Mouse (Mus musculus) erythroblast, adult 5-6 weeks (primary cell): Measurements from ENCODE around the gene Lexm. TPM values are rescaled to one million over a fixed set of nuclear protein-coding genes. Genes with fewer than 3 reads are reported as not detected.

Experiments used
- ATAC-seq: replicated peaks from 2 replicates; pipeline ENCODE4 v1.8.0; 2016; ENCODE audit warnings: moderate number of reproducible peaks, mild to moderate bottlenecking, moderate TSS enrichment, inconsistent platforms; ENCODE audit not compliant: poor library complexity, low FRiP score, severe bottlenecking
- total RNA-seq, 2 experiments: library from RNA; stranded (forward) in 1 of 2; stranded (reverse) in 1 of 2; fragments of 150-400 nt in 1 of 2; fragments of 200-764, 138-1000 nt in 1 of 2; gene quantifications; 2 replicates each; pipeline versions ENCODE4 v1.2.3 to v1.2.4; 2015 to 2017; ENCODE audit warnings: low replicate concordance in 2 of 2

Gene Lexm
- total RNA-seq, 2 experiments from 2014 or later = not detected

DNA sequence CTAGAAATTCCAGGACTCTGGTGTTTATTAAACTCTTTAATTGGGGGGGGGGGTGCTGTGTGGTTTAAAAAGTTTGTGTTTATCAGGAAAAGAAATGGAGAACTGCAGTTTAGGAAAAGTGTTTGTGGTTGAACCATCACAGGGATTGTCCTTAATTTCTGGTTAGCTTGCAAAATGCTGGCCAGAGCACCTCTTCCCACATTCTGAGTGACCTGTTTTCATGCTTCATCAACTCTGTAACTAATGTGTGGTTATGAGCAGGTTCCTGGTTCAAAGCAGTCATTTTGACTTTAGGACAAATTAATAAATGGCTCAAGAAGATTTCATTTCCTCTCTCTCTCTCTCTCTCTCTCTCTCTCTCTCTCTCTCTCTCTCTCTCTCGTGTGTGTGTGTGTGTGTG lies 59.1 kb downstream of the Lexm start:
- ATAC-seq = no peak

DNA sequence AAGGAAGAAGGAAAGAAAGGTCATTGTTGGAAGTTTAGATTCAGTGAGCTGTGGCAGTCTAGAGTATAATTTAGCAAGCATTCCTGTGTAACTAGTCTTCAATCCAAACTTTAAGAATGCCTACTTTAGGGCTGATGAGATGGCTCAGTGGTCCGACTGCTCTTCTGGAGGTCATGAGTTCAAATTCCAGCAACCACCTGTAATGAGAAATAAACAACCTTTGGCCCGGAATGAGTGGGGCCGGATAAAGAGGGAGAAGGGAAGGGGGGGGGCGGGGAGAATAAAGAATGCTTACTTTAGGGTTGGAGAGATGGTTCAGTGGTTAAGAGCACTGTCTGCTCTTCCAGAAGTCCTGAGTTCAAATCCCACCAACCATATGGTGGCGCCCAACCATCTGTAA lies 59.8 kb downstream of the Lexm start:
- no peak for ATAC-seq

DNA sequence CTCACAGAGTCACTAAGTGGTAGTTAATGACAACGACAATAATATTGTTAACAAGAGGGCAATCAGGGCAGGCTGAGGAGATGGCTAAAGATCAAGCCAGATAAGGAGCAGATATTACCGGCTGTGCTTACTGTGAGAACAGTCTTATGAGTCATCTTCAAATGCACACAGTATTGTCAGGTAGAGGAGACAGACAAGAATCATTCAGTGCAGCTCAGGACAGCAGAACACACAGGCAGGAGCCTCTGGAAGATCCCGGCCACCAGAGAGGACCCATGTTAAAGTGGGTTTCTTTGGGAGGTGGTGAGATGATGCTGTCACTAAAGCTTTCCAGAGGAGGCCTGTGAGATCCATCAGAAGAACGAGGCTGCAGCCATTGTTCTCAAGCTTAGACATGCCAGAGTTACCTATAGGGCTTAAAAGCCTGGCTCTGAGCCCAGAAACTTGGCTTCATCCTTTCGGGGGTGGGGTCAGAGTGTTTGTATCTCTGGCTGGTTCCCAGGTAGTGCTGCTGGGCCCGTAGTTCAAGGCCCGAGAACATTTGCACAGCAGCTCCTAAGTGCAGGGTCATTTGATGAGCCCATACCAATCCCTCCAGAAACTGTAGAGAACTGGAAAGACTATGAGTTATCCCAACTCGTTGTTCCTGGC lies 66.4 kb downstream of the Lexm start:
- no peak for ATAC-seq

DNA sequence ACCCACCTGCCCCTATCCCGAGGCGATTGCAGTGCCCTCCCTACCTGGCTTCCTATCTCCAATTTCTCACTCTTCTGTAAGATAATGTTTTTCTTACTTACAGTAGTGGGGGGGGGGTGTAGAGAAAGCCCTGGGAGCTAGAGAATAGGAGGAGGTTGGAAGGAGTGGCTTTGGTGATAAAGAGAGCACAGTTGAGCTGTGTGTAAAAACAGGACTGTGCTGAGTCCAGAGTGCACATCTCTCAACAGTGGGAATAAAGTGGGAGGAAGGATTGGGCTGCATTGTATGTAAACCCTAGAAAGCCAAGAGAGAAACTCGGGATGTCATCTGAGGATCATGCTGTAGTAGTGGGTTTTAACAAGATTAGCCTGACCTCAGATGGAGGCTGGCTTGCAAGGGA lies 68.9 kb downstream of the Lexm start:
- ATAC-seq = no peak

DNA sequence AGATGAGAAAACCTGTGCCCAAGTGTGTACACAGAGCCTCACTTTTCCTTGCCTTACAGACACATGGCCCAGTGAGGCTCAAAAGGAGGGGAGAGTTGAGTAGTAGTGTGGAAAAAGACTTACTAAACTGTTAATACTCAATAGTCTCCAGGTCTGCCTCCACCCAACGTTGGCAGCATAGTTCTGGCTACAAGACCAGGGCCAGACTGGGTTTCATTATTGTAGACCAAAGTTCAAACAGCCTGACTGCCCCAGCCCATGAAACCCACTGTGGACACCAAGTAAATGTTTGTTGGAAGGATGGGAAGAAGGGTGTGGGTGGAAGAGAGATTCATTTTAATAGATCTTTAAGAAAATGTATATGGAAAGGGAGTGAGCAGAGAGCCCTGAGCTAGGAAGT lies 70.1 kb downstream of the Lexm start:
- ATAC-seq = no peak

DNA sequence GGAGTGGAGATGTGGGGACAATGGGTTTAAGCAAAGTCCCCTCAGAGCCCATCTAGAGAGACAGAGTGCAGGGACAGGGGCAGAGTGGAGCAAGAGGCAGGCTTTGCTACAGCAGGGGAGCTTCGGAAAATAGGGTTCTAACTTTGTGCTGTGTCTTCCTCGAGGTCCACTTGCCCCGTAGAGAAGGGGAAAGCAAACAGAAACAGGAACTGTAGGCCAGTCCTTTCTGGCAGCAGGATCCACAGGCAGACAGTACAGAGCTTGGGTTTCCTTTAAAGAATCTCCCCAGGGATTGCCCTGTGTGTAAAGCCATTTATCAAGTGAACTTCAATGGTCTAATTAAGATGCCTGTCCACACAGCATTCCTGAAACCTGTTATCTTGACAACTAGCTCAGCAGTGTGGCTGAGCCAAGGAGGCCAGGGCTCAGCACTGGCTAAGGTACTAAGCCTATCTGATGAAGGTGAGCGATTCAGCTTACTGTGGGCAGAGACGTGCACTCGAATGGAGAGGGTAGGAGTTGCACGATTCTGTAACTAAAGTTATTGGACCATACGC lies 71.1 kb downstream of the Lexm start:
- ATAC-seq = no peak

DNA sequence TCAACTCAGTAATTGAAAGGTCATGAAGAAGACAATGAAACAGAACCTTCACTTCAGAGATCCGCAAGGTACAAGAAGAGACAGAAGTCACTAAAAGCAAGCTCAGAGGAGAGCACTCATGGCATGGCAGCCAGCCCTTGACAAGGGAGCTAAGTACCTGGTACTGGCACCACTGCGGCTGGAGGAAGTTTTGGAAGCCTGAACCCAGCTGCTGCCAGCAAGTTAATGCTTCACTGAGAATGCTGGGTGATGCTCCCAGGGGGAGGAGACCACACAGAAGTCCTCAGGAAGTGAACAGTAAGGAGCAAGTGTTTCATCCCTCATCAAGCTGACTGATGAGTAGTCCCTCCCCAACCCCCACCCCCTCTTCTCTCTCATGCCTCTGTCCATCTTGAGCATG lies 74.8 kb downstream of the Lexm start:
- ATAC-seq = no peak

DNA sequence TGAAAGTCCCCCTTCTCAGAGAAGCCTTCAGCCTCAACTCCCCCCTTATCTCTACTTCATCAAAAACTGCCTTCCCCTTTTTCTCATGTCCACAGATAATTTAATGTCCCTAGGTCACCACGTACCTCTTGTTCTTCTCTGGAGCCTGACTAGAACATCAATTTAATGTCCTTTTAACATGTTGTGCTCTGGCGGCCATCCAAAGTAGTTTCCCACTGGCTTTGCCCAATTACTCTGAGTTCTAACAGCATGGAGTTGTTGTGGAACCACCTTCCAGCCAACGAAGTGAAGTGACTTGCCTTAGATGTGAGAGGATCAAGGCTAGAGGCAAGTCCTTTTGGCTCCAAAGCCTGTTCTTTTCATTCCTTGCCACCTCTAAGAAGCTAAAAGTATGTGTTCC lies 75.5 kb downstream of the Lexm start:
- ATAC-seq = no peak

Other genes starting within 250 kb of the Lexm start
- not detected in 2 replicates for gene Pcsk9, start 152.9 kb downstream of the Lexm start, total RNA-seq (2015; ENCODE audit: low replicate concordance)
- not detected in 2 replicates for gene Pcsk9, start 152.9 kb downstream of the Lexm start, total RNA-seq (2017; ENCODE audit: low replicate concordance)
- gene Bsnd, start 125.0 kb downstream of the Lexm start, total RNA-seq (2015; ENCODE audit: low replicate concordance) = not detected in 2 replicates
- not detected in 2 replicates for gene Bsnd, start 125.0 kb downstream of the Lexm start, total RNA-seq (2017; ENCODE audit: low replicate concordance)
- 2.3 and 4.4 TPM in 2 replicates for gene Dhcr24, start 56.2 kb downstream of the Lexm start, total RNA-seq (2015; ENCODE audit: low replicate concordance)
- 1.5 and 1.7 TPM in 2 replicates for gene Dhcr24, start 56.2 kb downstream of the Lexm start, total RNA-seq (2017; ENCODE audit: low replicate concordance)
- gene Ttc22, start 5.2 kb upstream of the Lexm start, total RNA-seq (2015; ENCODE audit: low replicate concordance) = not detected in 2 replicates
- not detected in 2 replicates for gene Ttc22, start 5.2 kb upstream of the Lexm start, total RNA-seq (2017; ENCODE audit: low replicate concordance)
- 0.58 and 0.84 TPM in 2 replicates for gene Pars2, start 33.8 kb upstream of the Lexm start, total RNA-seq (2015; ENCODE audit: low replicate concordance)
- gene Pars2, start 33.8 kb upstream of the Lexm start, total RNA-seq (2017; ENCODE audit: low replicate concordance) = 2.6 TPM in 1 of 2 replicates, not detected in the other
- gene Ttc4, start 61.7 kb upstream of the Lexm start, total RNA-seq (2015; ENCODE audit: low replicate concordance) = 3.3 and 11.7 TPM in 2 replicates
- gene Ttc4, start 61.7 kb upstream of the Lexm start, total RNA-seq (2017; ENCODE audit: low replicate concordance) = 8.1 and 15.2 TPM in 2 replicates
- gene Mroh7, start 113.7 kb upstream of the Lexm start, total RNA-seq (2015; ENCODE audit: low replicate concordance) = not detected in 2 replicates
- not detected in 2 replicates for gene Mroh7, start 113.7 kb upstream of the Lexm start, total RNA-seq (2017; ENCODE audit: low replicate concordance)
- not detected in 2 replicates for gene Fam151a, start 116.6 kb upstream of the Lexm start, total RNA-seq (2015; ENCODE audit: low replicate concordance)
- gene Fam151a, start 116.6 kb upstream of the Lexm start, total RNA-seq (2017; ENCODE audit: low replicate concordance) = not detected in 2 replicates
- 0.19 and 2.7 TPM in 2 replicates for gene Acot11, start 187.8 kb upstream of the Lexm start, total RNA-seq (2015; ENCODE audit: low replicate concordance)
- 1.3 TPM in 2 replicates for gene Acot11, start 187.8 kb upstream of the Lexm start, total RNA-seq (2017; ENCODE audit: low replicate concordance)